Mouse (Mus musculus): ENCODE measurements at regions not wholly inside any gene's neighbourhood (a gene's known extent, or its start where the extent isn't known, plus 50 kb on each side); places are given as distances from the start of the nearest gene placed in this dataset.

- DNase-seq (ENCODE audit: low spot score), result no peak
Observed at GRCm38 (mm10) chr10:121150668-121151067, 116.9 kb downstream of the Wif1 start.

- peak; percentile 48 for DNase-seq (ENCODE audit: low spot score)
Observed at GRCm38 (mm10) chr10:121153625-121154024, 119.9 kb downstream of the Wif1 start.

GRCm38 (mm10) chr10:121160499-121160898 is 126.7 kb downstream of the Wif1 start:
- DNase-seq (ENCODE audit: low spot score), result no peak

GRCm38 (mm10) chr10:121161201-121161600 is 127.4 kb downstream of the Wif1 start:
- DNase-seq (ENCODE audit: low spot score), result peak; percentile 7

GRCm38 (mm10) chr10:121174022-121174421 is 140.3 kb downstream of the Wif1 start:
- no peak for DNase-seq (ENCODE audit: low spot score)

- DNase-seq (ENCODE audit: low spot score), result no peak
Observed at GRCm38 (mm10) chr10:121189139-121189538, 155.4 kb downstream of the Wif1 start.

GRCm38 (mm10) chr10:121199236-121199635 is 151.8 kb downstream of the Tbc1d30 start:
- no peak for DNase-seq (ENCODE audit: low spot score)

- DNase-seq (ENCODE audit: low spot score), result no peak
Observed at GRCm38 (mm10) chr10:121202531-121202930, 148.5 kb downstream of the Tbc1d30 start.

GRCm38 (mm10) chr10:121205551-121205950 is 145.5 kb downstream of the Tbc1d30 start:
- no peak for DNase-seq (ENCODE audit: low spot score)

GRCm38 (mm10) chr10:121206002-121206742 is 144.9 kb downstream of the Tbc1d30 start:
- peak; percentile 55 for DNase-seq (ENCODE audit: low spot score)

GRCm38 (mm10) chr10:121206743-121207039 is 144.4 kb downstream of the Tbc1d30 start:
- no peak for DNase-seq (ENCODE audit: low spot score)

All from heart, adult 8-10 months (tissue).